Mouse (Mus musculus): Measurements from ENCODE around the gene Mpzl2. TPM values are rescaled to one million over a fixed set of nuclear protein-coding genes. Genes with fewer than 3 reads are reported as not detected.

The Mpzl2 gene
- total RNA-seq, 2 experiments from 2014 or later: 1.6 to 2.2 TPM

- DNase-seq: no peak
- intact Hi-C loops (cut with DNase I): no loop called here
Measured at GRCm38 (mm10) chr9:45083132-45083531, 43.5 kb downstream of the Mpzl2 start.

- peak in 1 of 2 experiments; percentile 3 for DNase-seq
- intact Hi-C loops (cut with DNase I): no loop called here
Measured at GRCm38 (mm10) chr9:45084556-45084955, 45.0 kb downstream of the Mpzl2 start.

- DNase-seq: no peak
- intact Hi-C loops (cut with DNase I): no loop called here
Measured at GRCm38 (mm10) chr9:45085741-45086690, 46.4 kb downstream of the Mpzl2 start.

- intact Hi-C loops (cut with DNase I): no loop called here
- no peak for DNase-seq
Measured at GRCm38 (mm10) chr9:45088040-45088439, 48.4 kb downstream of the Mpzl2 start.

- intact Hi-C loops (cut with DNase I): no loop called here
- DNase-seq: no peak
Measured at GRCm38 (mm10) chr9:45090811-45091210, 51.2 kb downstream of the Mpzl2 start.

GRCm38 (mm10) chr9:45092641-45093040, 53.0 kb downstream of the Mpzl2 start:
- intact Hi-C loops (cut with DNase I): no loop called here

GRCm38 (mm10) chr9:45095149-45095937, 55.7 kb downstream of the Mpzl2 start:
- no peak for DNase-seq
- intact Hi-C loops (cut with DNase I): no loop called here

More at GRCm38 (mm10) chr9:45092641-45093040, 53.0 kb downstream of the Mpzl2 start:
- no peak for DNase-seq

- intact Hi-C loops (cut with DNase I): no loop called here
- DNase-seq: no peak
Measured at GRCm38 (mm10) chr9:45097877-45098276, 58.3 kb downstream of the Mpzl2 start.

- DNase-seq: no peak
- intact Hi-C loops (cut with DNase I): no loop called here
Measured at GRCm38 (mm10) chr9:45098426-45098825, 58.8 kb downstream of the Mpzl2 start.

- intact Hi-C loops (cut with DNase I): no loop called here
Measured at GRCm38 (mm10) chr9:45102528-45102927, 62.9 kb downstream of the Mpzl2 start.

GRCm38 (mm10) chr9:45103211-45103979, 63.8 kb downstream of the Mpzl2 start:
- no peak for DNase-seq
- intact Hi-C loops (cut with DNase I): no loop called here

More at GRCm38 (mm10) chr9:45102528-45102927, 62.9 kb downstream of the Mpzl2 start:
- no peak for DNase-seq

Other genes starting within 250 kb of the Mpzl2 start
- 1 to 10 TPM; 6.7 to 7.4 TPM for gene Tmem25, start 240.5 kb upstream of the Mpzl2 start, total RNA-seq (2021)
- 1 to 10 TPM; 1.1 to 1.5 TPM for gene Ttc36, start 236.7 kb upstream of the Mpzl2 start, total RNA-seq (2021)
- 10 to 100 TPM; 25.0 to 30.3 TPM for gene Kmt2a, start 158.5 kb upstream of the Mpzl2 start, total RNA-seq (2021)
- gene Atp5l, start 119.1 kb upstream of the Mpzl2 start, total RNA-seq (2021): 1,000 to 10,000 TPM; 1,370 to 1,379 TPM
- gene Ube4a, start 74.2 kb upstream of the Mpzl2 start, total RNA-seq (2021): 10 to 100 TPM; 41.1 to 45.1 TPM
- gene Cd3g, start 59.4 kb upstream of the Mpzl2 start, total RNA-seq (2021): 1 to 10 TPM; 1.2 to 1.3 TPM
- 1 to 10 TPM in 1 of 2 experiments, under 1 TPM in 1; 0.77 to 1.5 TPM for gene Cd3d, start 58.0 kb upstream of the Mpzl2 start, total RNA-seq (2021)
- 1 to 10 TPM; 2.0 to 2.4 TPM for gene Cd3e, start 30.2 kb upstream of the Mpzl2 start, total RNA-seq (2021)
- 1 to 10 TPM in 1 of 2 experiments, under 1 TPM in 1; 0.82 to 2.1 TPM for gene Mpzl3, start 15.4 kb downstream of the Mpzl2 start, total RNA-seq (2021)
- under 1 TPM; 0.19 to 0.30 TPM for gene Jaml, start 39.4 kb downstream of the Mpzl2 start, total RNA-seq (2021)
- gene Scn2b, start 78.0 kb downstream of the Mpzl2 start, total RNA-seq (2021): 1 to 10 TPM in 1 of 2 experiments, under 1 TPM in 1; 0.79 to 1.1 TPM
- under 1 TPM; 0.20 to 0.22 TPM for gene Scn4b, start 98.6 kb downstream of the Mpzl2 start, total RNA-seq (2021)
- not detected for gene BC049352, start 142.2 kb downstream of the Mpzl2 start, total RNA-seq (2021)
- gene Tmprss4, start 164.3 kb downstream of the Mpzl2 start, total RNA-seq (2021): not detected
- gene Il10ra, start 229.3 kb downstream of the Mpzl2 start, total RNA-seq (2021): 1 to 10 TPM; 1.3 TPM